Mouse (Mus musculus): ENCODE data around the gene Spc24.

Spc24 gene

DNA sequence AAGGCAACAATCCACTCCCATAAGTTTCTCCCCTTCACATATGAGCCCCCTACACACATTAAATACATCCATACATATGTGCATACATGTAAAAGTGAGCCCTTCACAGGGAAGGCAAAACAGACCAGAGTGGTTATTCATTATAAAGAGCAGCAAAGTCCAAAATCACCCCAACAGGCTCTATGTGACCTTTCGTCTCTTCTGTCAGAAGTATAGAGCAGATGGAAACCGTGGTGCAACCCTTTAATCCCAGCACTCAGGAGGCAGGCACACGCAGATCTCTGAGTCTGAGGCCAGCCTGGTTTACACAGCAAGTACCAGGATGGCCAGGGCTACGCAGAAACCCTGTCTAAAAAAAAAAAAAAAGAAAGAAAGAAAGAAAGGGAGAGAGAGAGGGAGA lies 54.0 kb downstream of the Spc24 start:
- DNase-seq: no peak
